Mouse (Mus musculus): ENCODE measurements around the gene Ugt1a6a.
A peak's percentile ranks its signal among the peaks of the same experiment; 100 is the strongest.
"Not testable (repeated sequence)": the region's sequence is repeated elsewhere in the genome, so short reads cannot be mapped to it uniquely, and the experiment has no call there.

Gene Ugt1a6a

DNA sequence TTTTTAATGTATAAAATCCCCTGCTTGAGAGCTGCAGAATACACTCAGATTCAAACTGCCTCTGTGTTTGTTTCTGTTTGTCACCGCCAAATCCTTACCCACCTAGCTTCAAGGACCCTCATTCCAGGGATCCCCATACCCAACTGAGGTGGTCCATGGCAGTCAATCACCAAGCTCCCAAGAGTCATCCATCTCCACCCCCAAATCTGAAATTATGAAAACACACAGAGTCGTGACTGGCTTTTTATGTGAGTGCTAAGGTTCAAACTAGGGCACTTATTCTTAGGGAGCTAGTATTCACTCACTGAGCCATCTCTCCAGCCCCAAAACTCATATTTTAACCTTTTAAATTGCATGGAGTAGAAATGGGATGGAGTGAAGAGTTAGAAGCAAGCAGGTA is 90.7 kb downstream of the Ugt1a6a start:
- not testable (repeated sequence) for H3K27me3 ChIP-seq (ENCODE audit: control insufficient read depth, insufficient read depth, low read length, poor library complexity, severe bottlenecking); H3K36me3 ChIP-seq (ENCODE audit: control insufficient read depth, insufficient read depth, low read length, poor library complexity, severe bottlenecking); DNase-seq (ENCODE audit: low read depth, low spot score)

DNA sequence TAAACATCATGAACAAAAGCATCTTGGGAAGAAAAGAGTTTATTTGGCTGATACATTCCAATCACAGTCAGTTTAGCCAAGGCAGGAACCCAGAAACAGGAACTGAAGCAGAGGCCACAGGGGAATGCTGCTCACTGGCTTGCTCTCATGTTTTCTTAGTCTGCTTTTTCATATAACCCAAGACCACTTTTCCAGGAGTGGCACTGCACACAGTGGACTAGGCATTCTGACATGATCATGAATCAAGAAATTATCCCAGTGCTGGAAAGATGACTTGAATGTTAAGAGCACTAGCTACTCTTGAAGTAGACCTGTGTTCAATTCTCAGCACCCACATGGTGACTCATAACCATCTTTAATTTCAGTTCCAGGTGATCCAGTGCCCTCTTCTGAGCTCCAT is 91.1 kb downstream of the Ugt1a6a start:
- no peaks in the 10 kb centered on the region for H3K27me3 ChIP-seq (ENCODE audit: control insufficient read depth, insufficient read depth, low read length, poor library complexity, severe bottlenecking)
- peak; percentile 11 for DNase-seq (ENCODE audit: low read depth, low spot score)
- H3K36me3 ChIP-seq (ENCODE audit: control insufficient read depth, insufficient read depth, low read length, poor library complexity, severe bottlenecking), result no peaks in the 10 kb centered on the region

GRCm38 (mm10) chr1:88226670-88227379 is 92.2 kb downstream of the Ugt1a6a start, which contains the start of gene Mroh2a:
Gene Mroh2a, plus strand, starts transcription at chr1:88226986.
- H3K36me3 ChIP-seq (ENCODE audit: control insufficient read depth, insufficient read depth, low read length, poor library complexity, severe bottlenecking), result no peaks in the 10 kb centered on the region
- no peak for DNase-seq (ENCODE audit: low read depth, low spot score)
- no peaks in the 10 kb centered on the region for H3K27me3 ChIP-seq (ENCODE audit: control insufficient read depth, insufficient read depth, low read length, poor library complexity, severe bottlenecking)

- H3K36me3 ChIP-seq (ENCODE audit: control insufficient read depth, insufficient read depth, low read length, poor library complexity, severe bottlenecking), result no peaks in the 10 kb centered on the region
- DNase-seq (ENCODE audit: low read depth, low spot score), result no peak
Observed at GRCm38 (mm10) chr1:88227482-88227881, 92.9 kb downstream of the Ugt1a6a start.

DNA sequence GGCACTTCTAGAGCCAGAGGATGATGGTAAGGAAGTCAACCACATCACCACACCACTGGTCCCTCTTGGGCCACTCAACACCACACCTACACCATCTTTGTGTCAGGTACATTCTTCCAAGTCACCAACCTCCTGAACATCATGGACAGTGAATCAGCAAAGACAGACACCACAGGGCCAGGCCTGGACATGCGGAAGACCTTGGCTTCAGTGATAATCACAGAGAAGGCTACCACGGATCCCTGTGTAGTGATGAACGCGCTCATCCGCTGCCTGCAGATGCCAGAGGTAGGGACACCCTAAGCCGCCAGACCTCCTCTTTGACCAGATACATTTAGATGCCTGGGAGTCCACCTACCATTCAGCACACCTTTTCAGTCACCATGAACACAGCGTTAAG is 93.5 kb downstream of the Ugt1a6a start:
- no peak for DNase-seq (ENCODE audit: low read depth, low spot score)
- H3K36me3 ChIP-seq (ENCODE audit: control insufficient read depth, insufficient read depth, low read length, poor library complexity, severe bottlenecking), result no peaks in the 10 kb centered on the region
- H3K27me3 ChIP-seq (ENCODE audit: control insufficient read depth, insufficient read depth, low read length, poor library complexity, severe bottlenecking), result no peaks in the 10 kb centered on the region

More at GRCm38 (mm10) chr1:88227482-88227881, 92.9 kb downstream of the Ugt1a6a start:
- H3K27me3 ChIP-seq (ENCODE audit: control insufficient read depth, insufficient read depth, low read length, poor library complexity, severe bottlenecking), result no peaks in the 10 kb centered on the region

GRCm38 (mm10) chr1:88229566-88229965 is 95.0 kb downstream of the Ugt1a6a start:
- Histone ChIP-seq H3K27me3 (ENCODE audit: control insufficient read depth, insufficient read depth, low read length, poor library complexity, severe bottlenecking) (no peaks in the 10 kb centered on the region), H3K36me3 (ENCODE audit: control insufficient read depth, insufficient read depth, low read length, poor library complexity, severe bottlenecking) (no peaks in the 10 kb centered on the region)
- no peak for DNase-seq (ENCODE audit: low read depth, low spot score)

GRCm38 (mm10) chr1:88229986-88230385 is 95.4 kb downstream of the Ugt1a6a start:
- DNase-seq (ENCODE audit: low read depth, low spot score), result no peak
- Histone ChIP-seq H3K27me3 (ENCODE audit: control insufficient read depth, insufficient read depth, low read length, poor library complexity, severe bottlenecking) (no peaks in the 10 kb centered on the region), H3K36me3 (ENCODE audit: control insufficient read depth, insufficient read depth, low read length, poor library complexity, severe bottlenecking) (no peaks in the 10 kb centered on the region)

DNA sequence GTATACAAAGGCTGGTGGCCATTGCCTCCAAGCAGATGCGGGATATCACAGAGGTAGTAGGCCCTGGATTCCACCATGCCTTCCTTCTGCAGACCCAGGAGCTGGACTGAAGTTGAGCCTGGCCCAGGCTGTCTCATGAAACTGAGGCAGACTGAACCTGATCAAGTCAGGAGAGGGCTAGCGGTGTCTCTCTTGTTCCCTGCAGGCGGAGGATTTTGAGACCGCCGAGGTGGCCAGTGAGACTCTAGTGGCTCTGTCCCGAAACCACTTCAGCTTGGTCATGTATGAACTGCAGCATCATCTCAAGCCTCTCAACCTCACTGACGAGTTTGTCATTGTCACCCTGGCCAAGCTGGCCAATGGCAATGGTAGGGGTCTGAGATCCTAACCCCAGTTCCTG is 95.8 kb downstream of the Ugt1a6a start:
- DNase-seq (ENCODE audit: low read depth, low spot score), result no peak
- no peaks in the 10 kb centered on the region for H3K36me3 ChIP-seq (ENCODE audit: control insufficient read depth, insufficient read depth, low read length, poor library complexity, severe bottlenecking)
- H3K27me3 ChIP-seq (ENCODE audit: control insufficient read depth, insufficient read depth, low read length, poor library complexity, severe bottlenecking), result no peaks in the 10 kb centered on the region

DNA sequence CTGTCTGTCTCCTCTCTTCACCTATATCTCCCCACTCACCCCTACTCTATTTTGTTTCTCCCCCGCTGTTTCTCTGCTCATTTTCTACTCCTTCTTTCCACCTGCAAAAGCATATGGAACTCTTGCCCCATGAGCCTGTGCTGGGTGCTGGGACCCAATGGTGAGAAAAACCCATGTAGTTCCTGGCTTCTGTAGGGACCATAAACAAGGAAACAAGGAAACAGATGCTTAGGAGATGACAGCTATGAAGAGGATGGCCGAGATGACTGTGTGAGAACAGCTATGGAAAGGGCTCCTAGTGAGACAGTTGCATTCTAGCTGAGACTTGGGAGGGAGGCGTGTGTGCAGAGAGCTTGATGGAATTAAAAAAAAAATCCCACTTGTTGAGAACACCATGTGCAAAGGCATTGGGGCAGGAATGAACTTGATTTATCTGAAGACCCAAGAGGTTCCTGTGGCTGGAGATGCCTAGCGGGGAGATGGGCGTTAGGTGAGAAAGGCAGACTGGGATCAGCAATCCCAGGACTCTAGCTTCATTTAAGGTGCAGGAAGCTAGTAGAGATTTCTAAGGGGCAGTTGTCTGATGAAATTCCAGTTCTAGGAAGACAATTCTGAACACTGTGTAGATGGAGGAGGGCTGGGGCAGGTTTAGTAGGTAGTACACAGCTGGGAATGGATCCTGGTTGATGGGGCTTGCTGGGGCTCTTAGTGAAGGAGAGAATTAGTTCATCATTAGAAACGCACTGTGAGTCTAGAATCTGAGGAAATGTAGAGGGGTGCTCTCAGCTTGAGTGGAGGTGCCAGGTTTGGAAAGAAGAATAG is 96.6 kb downstream of the Ugt1a6a start:
- Histone ChIP-seq H3K27me3 (ENCODE audit: control insufficient read depth, insufficient read depth, low read length, poor library complexity, severe bottlenecking) (no peaks in the 10 kb centered on the region), H3K36me3 (ENCODE audit: control insufficient read depth, insufficient read depth, low read length, poor library complexity, severe bottlenecking) (no peaks in the 10 kb centered on the region)
- DNase-seq (ENCODE audit: low read depth, low spot score), result no peak

- Histone ChIP-seq H3K27me3 (ENCODE audit: control insufficient read depth, insufficient read depth, low read length, poor library complexity, severe bottlenecking) (no peaks in the 10 kb centered on the region), H3K36me3 (ENCODE audit: control insufficient read depth, insufficient read depth, low read length, poor library complexity, severe bottlenecking) (no peaks in the 10 kb centered on the region)
Observed at GRCm38 (mm10) chr1:88231803-88232499, 97.3 kb downstream of the Ugt1a6a start.

DNA sequence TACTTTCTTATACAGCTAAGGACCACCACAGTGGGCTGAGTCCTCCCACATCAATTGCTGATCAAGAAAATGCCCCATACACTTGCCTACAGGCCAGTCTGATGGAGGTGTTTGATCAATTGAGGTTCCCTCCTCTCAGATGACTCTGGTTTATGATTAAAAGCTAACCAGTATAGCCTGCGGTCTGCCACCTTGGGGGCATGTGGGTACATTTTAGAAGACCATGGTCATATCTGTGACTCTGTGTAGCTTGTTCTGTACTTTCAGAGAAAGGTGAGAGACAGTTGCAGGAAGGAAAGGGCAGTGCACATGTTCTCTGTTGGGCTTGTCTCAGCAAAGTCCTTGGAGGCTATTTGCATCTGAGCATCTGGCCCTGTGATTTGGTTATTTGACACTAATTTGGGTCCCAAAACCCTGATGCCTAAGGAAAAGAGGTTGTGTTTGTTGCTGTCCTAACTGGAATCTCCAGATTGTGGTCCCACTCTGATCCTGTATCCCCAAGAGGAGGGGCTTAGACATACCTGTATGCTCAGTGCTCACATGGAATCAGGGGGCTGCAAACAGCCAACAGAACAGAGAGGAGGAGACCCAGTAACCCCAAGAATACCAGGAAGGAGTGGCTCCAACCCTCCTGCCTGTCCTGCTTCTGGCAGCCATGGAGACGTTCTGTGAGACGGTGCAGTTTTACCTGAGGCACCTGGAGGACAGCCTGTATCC is 98.2 kb downstream of the Ugt1a6a start:
- Histone ChIP-seq H3K36me3 (ENCODE audit: control insufficient read depth, insufficient read depth, low read length, poor library complexity, severe bottlenecking) (no peaks in the 10 kb centered on the region), H3K27me3 (ENCODE audit: control insufficient read depth, insufficient read depth, low read length, poor library complexity, severe bottlenecking) (no peaks in the 10 kb centered on the region)
- DNase-seq (ENCODE audit: low read depth, low spot score), result no peak

More at GRCm38 (mm10) chr1:88231803-88232499, 97.3 kb downstream of the Ugt1a6a start:
- DNase-seq (ENCODE audit: low read depth, low spot score), result no peak

- Histone ChIP-seq H3K27me3 (ENCODE audit: control insufficient read depth, insufficient read depth, low read length, poor library complexity, severe bottlenecking) (no peaks in the 10 kb centered on the region), H3K36me3 (ENCODE audit: control insufficient read depth, insufficient read depth, low read length, poor library complexity, severe bottlenecking) (no peaks in the 10 kb centered on the region)
- no peak for DNase-seq (ENCODE audit: low read depth, low spot score)
Observed at GRCm38 (mm10) chr1:88233421-88234247, 99.0 kb downstream of the Ugt1a6a start.

DNA sequence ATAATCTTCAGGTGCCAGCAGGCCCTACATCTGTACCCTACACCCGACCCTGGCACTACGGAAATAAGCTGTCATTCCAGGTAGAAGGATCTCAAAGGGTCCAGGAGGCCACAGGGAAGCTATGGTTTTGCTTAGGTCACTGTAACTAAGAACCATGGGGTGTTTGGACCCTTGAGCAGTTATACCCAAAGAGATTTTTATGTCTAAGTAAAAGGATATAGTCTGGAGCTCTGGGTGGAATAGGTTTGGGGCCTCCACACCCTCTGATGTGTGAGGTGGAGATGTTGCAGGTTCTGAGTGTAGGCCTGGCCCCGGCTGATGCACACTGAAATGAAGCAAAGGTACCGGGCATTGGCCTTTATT is 99.6 kb downstream of the Ugt1a6a start:
- no peak for DNase-seq (ENCODE audit: low read depth, low spot score)
- H3K36me3 ChIP-seq (ENCODE audit: control insufficient read depth, insufficient read depth, low read length, poor library complexity, severe bottlenecking), result no peaks in the 10 kb centered on the region
- no peaks in the 10 kb centered on the region for H3K27me3 ChIP-seq (ENCODE audit: control insufficient read depth, insufficient read depth, low read length, poor library complexity, severe bottlenecking)

GRCm38 (mm10) chr1:88234646-88235045 is 100.0 kb downstream of the Ugt1a6a start:
- Histone ChIP-seq H3K36me3 (ENCODE audit: control insufficient read depth, insufficient read depth, low read length, poor library complexity, severe bottlenecking) (no peaks in the 10 kb centered on the region), H3K27me3 (ENCODE audit: control insufficient read depth, insufficient read depth, low read length, poor library complexity, severe bottlenecking) (no peaks in the 10 kb centered on the region)
- DNase-seq (ENCODE audit: low read depth, low spot score), result no peak
